Mouse (Mus musculus): Measurements from ENCODE around the gene Nthl1. TPM values are rescaled to one million over a fixed set of nuclear protein-coding genes. Genes with fewer than 3 reads are reported as not detected.

The Nthl1 gene
- 9.7 and 9.8 TPM in 2 replicates for polyA plus RNA-seq (2012; rRNA removed)

GRCm38 (mm10) chr17:24632167-24632812 lies at the start of gene Nthl1, which contains the start of gene Tsc2:
Gene Nthl1 (plus strand): TSS chr17:24632680.
Gene Tsc2 (minus strand): TSS chr17:24632630.
- peak within 1 kb of the TSS; percentile 9; the same call in 1 of the 2 replicates for H3K27ac ChIP-seq (ENCODE audit: control insufficient read depth, insufficient read depth, low read length)
- peak; percentile 90 for DNase-seq
- 0 out of 2 replicates have a peak, but pooled peaks have one; percentile 56 for TF ChIP-seq POLR2A (IDR thresholded peaks at IDR 0.05; ENCODE audit: control insufficient read depth, extremely low read depth, insufficient read depth, low read length, poor library complexity)
- 0 out of 2 replicates have a peak, but pooled peaks have one; percentile 57 for TF ChIP-seq CTCF (IDR thresholded peaks at IDR 0.05; ENCODE audit: borderline replicate concordance, control insufficient read depth, extremely low read depth, insufficient read depth, low read length, poor library complexity)
- WGBS: 2% methylated on average over 51 of the region's 51 CpGs
- no peaks in the 10 kb centered on the region for H3K36me3 ChIP-seq (ENCODE audit: control insufficient read depth, insufficient read depth, low read length)
- peaks cover 12% of the 10 kb centered on the region for H3K4me1 ChIP-seq (replicated peaks; ENCODE audit: control insufficient read depth, insufficient read depth, low read length)
- peak within 1 kb of the TSS; percentile 71 for H3K4me3 ChIP-seq (ENCODE audit: control insufficient read depth, insufficient read depth, low read length)
- no peaks in the 10 kb centered on the region for H3K27me3 ChIP-seq (ENCODE audit: control insufficient read depth, insufficient read depth, low read length)

GRCm38 (mm10) chr17:24583599-24584460 lies 48.6 kb upstream of the Nthl1 start:
- Histone ChIP-seq H3K27me3 (ENCODE audit: control insufficient read depth, insufficient read depth, low read length) (no peaks in the 10 kb centered on the region), H3K36me3 (ENCODE audit: control insufficient read depth, insufficient read depth, low read length) (peaks cover 11% of the 10 kb centered on the region; the same call in 1 of the 2 replicates), H3K27ac (ENCODE audit: control insufficient read depth, insufficient read depth, low read length) (no peak overlapping the region), H3K4me3 (ENCODE audit: control insufficient read depth, insufficient read depth, low read length) (no peak overlapping the region), H3K4me1 (replicated peaks; ENCODE audit: control insufficient read depth, insufficient read depth, low read length) (no peaks in the 10 kb centered on the region; the same call in 1 of the 2 replicates)
- no peak for TF ChIP-seq POLR2A (IDR thresholded peaks at IDR 0.05; ENCODE audit: control insufficient read depth, extremely low read depth, insufficient read depth, low read length, poor library complexity)
- TF ChIP-seq CTCF (IDR thresholded peaks at IDR 0.05; ENCODE audit: borderline replicate concordance, control insufficient read depth, extremely low read depth, insufficient read depth, low read length, poor library complexity): no peak
- no peak for DNase-seq
- WGBS: 60% methylated on average over 5 of the region's 5 CpGs

- no peaks in the 10 kb centered on the region; the same call in 1 of the 2 replicates for H3K4me1 ChIP-seq (replicated peaks; ENCODE audit: control insufficient read depth, insufficient read depth, low read length)
- no peak for TF ChIP-seq CTCF (IDR thresholded peaks at IDR 0.05; ENCODE audit: borderline replicate concordance, control insufficient read depth, extremely low read depth, insufficient read depth, low read length, poor library complexity)
- no peak for TF ChIP-seq POLR2A (IDR thresholded peaks at IDR 0.05; ENCODE audit: control insufficient read depth, extremely low read depth, insufficient read depth, low read length, poor library complexity)
- H3K27me3 ChIP-seq (ENCODE audit: control insufficient read depth, insufficient read depth, low read length): no peaks in the 10 kb centered on the region
- H3K27ac ChIP-seq (ENCODE audit: control insufficient read depth, insufficient read depth, low read length): no peak overlapping the region
- 88% methylated on average over 3 of the region's 3 CpGs for WGBS
- DNase-seq: no peak
- no peak overlapping the region for H3K4me3 ChIP-seq (ENCODE audit: control insufficient read depth, insufficient read depth, low read length)
- H3K36me3 ChIP-seq (ENCODE audit: control insufficient read depth, insufficient read depth, low read length): peaks cover 11% of the 10 kb centered on the region; the same call in 1 of the 2 replicates
These were observed 48.0 kb upstream of the Nthl1 start for GRCm38 (mm10) chr17:24584520-24584919.

GRCm38 (mm10) chr17:24586532-24586931 lies 45.9 kb upstream of the Nthl1 start:
- TF ChIP-seq POLR2A (IDR thresholded peaks at IDR 0.05; ENCODE audit: control insufficient read depth, extremely low read depth, insufficient read depth, low read length, poor library complexity) (no peak), CTCF (IDR thresholded peaks at IDR 0.05; ENCODE audit: borderline replicate concordance, control insufficient read depth, extremely low read depth, insufficient read depth, low read length, poor library complexity) (no peak)
- DNase-seq: no peak
- Histone ChIP-seq H3K4me1 (replicated peaks; ENCODE audit: control insufficient read depth, insufficient read depth, low read length) (no peaks in the 10 kb centered on the region; the same call in 1 of the 2 replicates), H3K27ac (ENCODE audit: control insufficient read depth, insufficient read depth, low read length) (no peak overlapping the region), H3K27me3 (ENCODE audit: control insufficient read depth, insufficient read depth, low read length) (no peaks in the 10 kb centered on the region), H3K36me3 (ENCODE audit: control insufficient read depth, insufficient read depth, low read length) (peaks cover 3% of the 10 kb centered on the region; the same call in 1 of the 2 replicates), H3K4me3 (ENCODE audit: control insufficient read depth, insufficient read depth, low read length) (no peak overlapping the region)
- WGBS: 90% methylated on average over 4 of the region's 4 CpGs

GRCm38 (mm10) chr17:24590943-24591342 lies 41.5 kb upstream of the Nthl1 start:
- H3K27ac ChIP-seq (ENCODE audit: control insufficient read depth, insufficient read depth, low read length): no peak overlapping the region
- no peak for DNase-seq
- H3K4me3 ChIP-seq (ENCODE audit: control insufficient read depth, insufficient read depth, low read length): no peak overlapping the region
- peaks cover 5% of the 10 kb centered on the region for H3K36me3 ChIP-seq (ENCODE audit: control insufficient read depth, insufficient read depth, low read length)
- TF ChIP-seq CTCF (IDR thresholded peaks at IDR 0.05; ENCODE audit: borderline replicate concordance, control insufficient read depth, extremely low read depth, insufficient read depth, low read length, poor library complexity) (no peak), POLR2A (IDR thresholded peaks at IDR 0.05; ENCODE audit: control insufficient read depth, extremely low read depth, insufficient read depth, low read length, poor library complexity) (no peak)
- no peaks in the 10 kb centered on the region for H3K4me1 ChIP-seq (replicated peaks; ENCODE audit: control insufficient read depth, insufficient read depth, low read length)
- H3K27me3 ChIP-seq (ENCODE audit: control insufficient read depth, insufficient read depth, low read length): no peaks in the 10 kb centered on the region
- WGBS: 91% methylated on average over 3 of the region's 3 CpGs

- TF ChIP-seq CTCF (IDR thresholded peaks at IDR 0.05; ENCODE audit: borderline replicate concordance, control insufficient read depth, extremely low read depth, insufficient read depth, low read length, poor library complexity) (no peak), POLR2A (IDR thresholded peaks at IDR 0.05; ENCODE audit: control insufficient read depth, extremely low read depth, insufficient read depth, low read length, poor library complexity) (no peak)
- Histone ChIP-seq H3K36me3 (ENCODE audit: control insufficient read depth, insufficient read depth, low read length) (peaks cover 5% of the 10 kb centered on the region), H3K4me3 (ENCODE audit: control insufficient read depth, insufficient read depth, low read length) (no peak overlapping the region)
These were observed 40.8 kb upstream of the Nthl1 start for GRCm38 (mm10) chr17:24591695-24592094.

More at GRCm38 (mm10) chr17:24591695-24592094, 40.8 kb upstream of the Nthl1 start:
- 97% methylated on average over 5 of the region's 5 CpGs for WGBS
- no peaks in the 10 kb centered on the region for H3K4me1 ChIP-seq (replicated peaks; ENCODE audit: control insufficient read depth, insufficient read depth, low read length)
- DNase-seq: no peak
- no peak overlapping the region for H3K27ac ChIP-seq (ENCODE audit: control insufficient read depth, insufficient read depth, low read length)
- no peaks in the 10 kb centered on the region for H3K27me3 ChIP-seq (ENCODE audit: control insufficient read depth, insufficient read depth, low read length)

Data from thymus, adult 2 months (tissue).